Mouse (Mus musculus) neural tube, embryonic 11.5 days (tissue): ENCODE measurements around the gene Flywch1. TPM values are rescaled to one million over a fixed set of nuclear protein-coding genes. Genes with fewer than 3 reads are reported as not detected.

ENCODE experiments used
- ATAC-seq: fragments of 200-750 bp; cut with Nextera tagmentation; 2 replicates; pipeline ENCODE4 v1.8.0; 2017; ENCODE audit warnings: moderate number of reproducible peaks, mild to moderate bottlenecking, moderate TSS enrichment, moderate library complexity; ENCODE audit not compliant: insufficient read depth, low FRiP score, low TSS enrichment
- DNase-seq: peaks from one replicate; pipeline ENCODE4 v3.0.0-alpha.2; 2015; ENCODE audit warnings: low spot score
- H3K27ac ChIP-seq: fragments of 300-500 bp; sonication (generic); 2 replicates; pipeline ENCODE4 v1.5.1; 2014; ENCODE audit warnings: low read depth, mild to moderate bottlenecking, low read length
- H3K27me3 ChIP-seq: fragments of 300-500 bp; sonication (generic); 2 replicates; pipeline ENCODE4 v1.6.1; 2014; ENCODE audit warnings: mild to moderate bottlenecking, low read length, mixed read lengths; ENCODE audit not compliant: control insufficient read depth, insufficient read depth
- H3K36me3 ChIP-seq: fragments of 300-500 bp; sonication (generic); 2 replicates; pipeline ENCODE4 v1.6.1; 2014; ENCODE audit warnings: mild to moderate bottlenecking, low read length, moderate library complexity, mixed read lengths; ENCODE audit not compliant: control insufficient read depth, insufficient read depth
- H3K4me1 ChIP-seq: fragments of 300-500 bp; sonication (generic); 2 replicates; pipeline ENCODE4 v1.6.1; 2014; ENCODE audit warnings: low read length, mixed read lengths; ENCODE audit not compliant: control insufficient read depth, insufficient read depth
- H3K4me2 ChIP-seq: fragments of 300-500 bp; sonication (generic); 2 replicates; pipeline ENCODE4 v1.6.1; 2014; ENCODE audit warnings: low read depth, mild to moderate bottlenecking, moderate library complexity
- H3K4me3 ChIP-seq: fragments of 300-500 bp; sonication (generic); 2 replicates; pipeline ENCODE4 v1.5.1; 2014; ENCODE audit warnings: low read depth, low read length
- H3K9ac ChIP-seq: fragments of 300-500 bp; sonication (generic); 2 replicates; pipeline ENCODE4 v1.6.1; 2014; ENCODE audit warnings: mild to moderate bottlenecking, low read length
- H3K9me3 ChIP-seq: fragments of 300-500 bp; sonication (generic); 2 replicates; pipeline ENCODE4 v1.6.1; 2016; ENCODE audit warnings: low read length; ENCODE audit not compliant: control insufficient read depth
- WGBS: fragments of 180-500 bp; shearing (Covaris S2); extraction: QIAGEN DNeasy Blood & Tissue Kit; methylation state at CpG from one replicate; pipeline ENCODE4 v1.1.7; 2014; 5-methylcytosine and 5-hydroxymethylcytosine counted together
- polyA plus RNA-seq: library from polyadenylated mRNA; unstranded; fragments of >200 nt; fragmentation: Nextera tagmentation; extraction: Ambion mirVana; gene quantifications from 2 replicates; pipeline ENCODE4 v1.2.1, GENCODE M21; 2014

Flywch1 gene
- polyA plus RNA-seq, 1 experiment from 2014 or later = 197 TPM

GRCm38 (mm10) chr17:23744651-23745050 is 26.8 kb downstream of the Flywch1 start:
- Histone ChIP-seq H3K9ac (no peak overlapping the region), H3K9me3 (no peaks in the 10 kb centered on the region), H3K4me1 (peaks cover 9% of the 10 kb centered on the region; the same call in 1 of the 2 replicates), H3K36me3 (no peaks in the 10 kb centered on the region), H3K27ac (no peak overlapping the region), H3K4me2 (no peak overlapping the region), H3K27me3 (peaks cover 68% of the 10 kb centered on the region), H3K4me3 (peak overlapping the region; percentile 7; the same call in 1 of the 2 replicates)
- DNase-seq (no peak), ATAC-seq (no peak)
- 2% methylated on average over 14 of the region's 14 CpGs for WGBS

GRCm38 (mm10) chr17:23744076-23744475 is 27.3 kb downstream of the Flywch1 start:
- no peak overlapping the region for H3K4me2 ChIP-seq
- ATAC-seq (no peak), DNase-seq (no peak)
- H3K27ac ChIP-seq = no peak overlapping the region
- no peaks in the 10 kb centered on the region for H3K9me3 ChIP-seq
- H3K9ac ChIP-seq = no peak overlapping the region
- no peak overlapping the region for H3K4me3 ChIP-seq
- WGBS = 17% methylated on average over 8 of the region's 8 CpGs
- no peaks in the 10 kb centered on the region for H3K36me3 ChIP-seq
- H3K27me3 ChIP-seq = peaks cover 68% of the 10 kb centered on the region
- H3K4me1 ChIP-seq = peaks cover 9% of the 10 kb centered on the region; the same call in 1 of the 2 replicates

- H3K9me3 ChIP-seq = no peaks in the 10 kb centered on the region
- DNase-seq = no peak
- H3K4me1 ChIP-seq = peaks cover 14% of the 10 kb centered on the region
These were observed 28.5 kb downstream of the Flywch1 start for GRCm38 (mm10) chr17:23742941-23743340.

GRCm38 (mm10) chr17:23742210-23742793 is 29.1 kb downstream of the Flywch1 start:
- Histone ChIP-seq H3K9me3 (no peaks in the 10 kb centered on the region), H3K27me3 (peaks cover 72% of the 10 kb centered on the region), H3K4me3 (peak overlapping the region; percentile 23), H3K9ac (no peak overlapping the region), H3K36me3 (no peaks in the 10 kb centered on the region), H3K4me1 (peaks cover 14% of the 10 kb centered on the region), H3K27ac (no peak overlapping the region), H3K4me2 (peak overlapping the region; percentile 13)
- peak; percentile 43 for DNase-seq
- WGBS = 6% methylated on average over 44 of the region's 44 CpGs
- no peak for ATAC-seq

More at GRCm38 (mm10) chr17:23742941-23743340, 28.5 kb downstream of the Flywch1 start:
- no peak for ATAC-seq
- Histone ChIP-seq H3K9ac (no peak overlapping the region), H3K27me3 (peaks cover 74% of the 10 kb centered on the region), H3K4me2 (no peak overlapping the region), H3K36me3 (no peaks in the 10 kb centered on the region), H3K27ac (no peak overlapping the region), H3K4me3 (no peak overlapping the region)
- WGBS = 61% methylated on average over 12 of the region's 12 CpGs

GRCm38 (mm10) chr17:23741359-23742209 is 29.8 kb downstream of the Flywch1 start:
- ATAC-seq = no peak
- Histone ChIP-seq H3K4me3 (no peak overlapping the region), H3K4me2 (no peak overlapping the region), H3K4me1 (peaks cover 14% of the 10 kb centered on the region), H3K27ac (no peak overlapping the region), H3K9ac (no peak overlapping the region), H3K27me3 (peaks cover 66% of the 10 kb centered on the region), H3K9me3 (no peaks in the 10 kb centered on the region), H3K36me3 (no peaks in the 10 kb centered on the region)
- no peak for DNase-seq
- 47% methylated on average over 38 of the region's 38 CpGs for WGBS

- no peak for ATAC-seq
These were observed 30.8 kb downstream of the Flywch1 start, which contains the start of gene Paqr4 for GRCm38 (mm10) chr17:23740598-23741021. TSS of gene Paqr4 (minus strand) at chr17:23740867.

GRCm38 (mm10) chr17:23740136-23740584 is 31.2 kb downstream of the Flywch1 start:
- Histone ChIP-seq H3K36me3 (no peaks in the 10 kb centered on the region; the same call in 1 of the 2 replicates), H3K27me3 (peaks cover 53% of the 10 kb centered on the region), H3K27ac (peak overlapping the region; percentile 61), H3K4me1 (peaks cover 12% of the 10 kb centered on the region), H3K9me3 (no peaks in the 10 kb centered on the region), H3K4me3 (peak overlapping the region; percentile 50), H3K4me2 (peak overlapping the region; percentile 87), H3K9ac (peak overlapping the region; percentile 76)
- peak; percentile 81 for ATAC-seq
- 0% methylated on average over 40 of the region's 46 CpGs for WGBS
- DNase-seq = peak; percentile 91

More at GRCm38 (mm10) chr17:23740598-23741021, 30.8 kb downstream of the Flywch1 start, which contains the start of gene Paqr4:
- H3K4me2 ChIP-seq = peak within 1 kb of the TSS; percentile 87
- peaks cover 12% of the 10 kb centered on the region for H3K4me1 ChIP-seq
- H3K9ac ChIP-seq = peak within 1 kb of the TSS; percentile 76
- H3K9me3 ChIP-seq = no peaks in the 10 kb centered on the region
- H3K27ac ChIP-seq = peak within 1 kb of the TSS; percentile 61
- 5% methylated on average over 13 of the region's 13 CpGs for WGBS
- peaks cover 57% of the 10 kb centered on the region for H3K27me3 ChIP-seq
- H3K4me3 ChIP-seq = peak within 1 kb of the TSS; percentile 50
- no peak for DNase-seq
- no peaks in the 10 kb centered on the region for H3K36me3 ChIP-seq

GRCm38 (mm10) chr17:23739202-23740135 is 31.9 kb downstream of the Flywch1 start:
- peak overlapping the region; percentile 50 for H3K4me3 ChIP-seq
- ATAC-seq (peak; percentile 43), DNase-seq (peak; percentile 60)
- no peaks in the 10 kb centered on the region; the same call in 1 of the 2 replicates for H3K36me3 ChIP-seq
- H3K27ac ChIP-seq = peak overlapping the region; percentile 61
- WGBS = under 1% methylated on average over 48 of the region's 48 CpGs
- H3K9ac ChIP-seq = peak overlapping the region; percentile 76
- peaks cover 12% of the 10 kb centered on the region for H3K4me1 ChIP-seq
- peaks cover 46% of the 10 kb centered on the region for H3K27me3 ChIP-seq
- H3K9me3 ChIP-seq = no peaks in the 10 kb centered on the region
- peak overlapping the region; percentile 87 for H3K4me2 ChIP-seq
